Mouse (Mus musculus) frontal cortex, postnatal 14 days (tissue): ENCODE measurements around the gene Rgcc.

Experiments
- DNase-seq, 2 experiments: peaks; one replicate each; pipeline ENCODE4 v3.0.0; 2022; ENCODE audit warnings: low spot score in 2 of 2

Gene Rgcc

DNA sequence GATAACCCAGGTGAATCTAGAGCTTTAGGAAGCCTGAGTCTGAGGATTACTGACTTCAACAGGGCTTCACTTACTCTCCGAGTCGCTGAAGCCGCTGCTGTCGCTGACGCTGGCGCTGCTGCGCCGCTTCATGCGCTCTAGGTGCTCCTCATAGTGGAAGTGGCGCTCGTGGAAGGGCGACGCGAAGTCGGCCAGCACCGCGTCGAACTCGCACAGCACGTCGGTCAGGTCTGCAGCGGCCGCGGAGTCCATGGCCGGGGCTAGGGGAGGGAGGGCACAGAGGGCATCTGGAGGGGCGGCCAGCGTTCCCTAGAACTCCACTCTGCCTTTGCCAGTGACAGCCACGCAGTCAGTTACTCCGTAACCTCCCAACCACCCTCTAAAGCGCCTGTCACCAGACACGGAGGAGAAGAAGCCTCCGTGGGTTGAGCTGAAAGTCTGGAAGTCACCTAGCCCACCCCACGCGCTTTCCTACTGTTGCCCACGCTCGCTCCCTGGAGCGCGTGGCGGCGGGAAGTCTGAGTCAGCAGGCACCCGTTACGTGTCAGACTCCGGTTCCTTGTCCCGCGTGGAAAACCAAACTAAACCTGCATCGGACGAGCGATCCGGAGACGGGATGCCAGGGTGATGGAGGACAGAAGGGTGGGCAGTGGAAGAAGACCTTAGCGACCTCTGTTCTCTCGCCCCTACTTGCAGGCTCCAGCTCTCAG is 649 bp downstream of the Rgcc start:
- DNase-seq: peak in 1 of 2 experiments; percentile 42

DNA sequence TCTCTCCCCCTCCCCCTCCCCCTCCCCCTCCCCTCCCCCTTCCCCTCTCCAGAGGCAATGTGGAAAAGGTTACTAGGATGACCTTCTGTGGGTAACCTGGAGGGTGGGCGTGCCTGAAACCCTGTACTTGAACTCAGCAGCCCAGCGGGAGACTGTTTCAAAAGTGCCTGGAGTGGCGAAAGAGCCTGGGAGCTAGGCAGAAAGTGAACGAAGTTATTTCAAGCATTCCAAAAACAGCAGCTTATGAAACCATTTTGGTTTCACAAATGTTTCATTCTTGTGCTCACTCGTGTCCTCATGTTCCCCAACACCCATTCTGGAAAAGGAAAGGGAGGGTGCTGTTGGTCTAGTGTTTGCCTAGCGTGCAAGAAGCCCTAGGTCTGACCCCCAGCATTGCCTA is 1.6 kb downstream of the Rgcc start:
- DNase-seq: no peak

DNA sequence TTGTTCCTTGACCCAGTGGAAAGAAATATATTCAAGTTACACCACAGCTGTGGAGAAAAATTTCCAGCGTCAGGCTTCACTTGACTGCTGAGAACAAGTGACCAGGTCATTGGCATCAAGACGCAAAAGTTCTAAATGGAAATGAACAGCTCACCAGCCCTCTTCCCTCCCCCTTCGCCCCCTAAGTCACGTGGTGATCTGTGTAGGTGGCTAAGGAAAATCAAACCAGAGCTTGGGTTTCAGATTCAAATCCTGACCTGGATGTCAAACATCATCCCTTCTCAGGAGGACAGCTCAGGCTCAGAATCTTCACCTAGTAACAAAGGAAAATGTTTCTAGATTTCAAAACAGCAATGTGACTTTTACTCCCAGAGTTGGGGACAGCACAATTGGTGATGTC is 2.2 kb downstream of the Rgcc start:
- DNase-seq: no peak

DNA sequence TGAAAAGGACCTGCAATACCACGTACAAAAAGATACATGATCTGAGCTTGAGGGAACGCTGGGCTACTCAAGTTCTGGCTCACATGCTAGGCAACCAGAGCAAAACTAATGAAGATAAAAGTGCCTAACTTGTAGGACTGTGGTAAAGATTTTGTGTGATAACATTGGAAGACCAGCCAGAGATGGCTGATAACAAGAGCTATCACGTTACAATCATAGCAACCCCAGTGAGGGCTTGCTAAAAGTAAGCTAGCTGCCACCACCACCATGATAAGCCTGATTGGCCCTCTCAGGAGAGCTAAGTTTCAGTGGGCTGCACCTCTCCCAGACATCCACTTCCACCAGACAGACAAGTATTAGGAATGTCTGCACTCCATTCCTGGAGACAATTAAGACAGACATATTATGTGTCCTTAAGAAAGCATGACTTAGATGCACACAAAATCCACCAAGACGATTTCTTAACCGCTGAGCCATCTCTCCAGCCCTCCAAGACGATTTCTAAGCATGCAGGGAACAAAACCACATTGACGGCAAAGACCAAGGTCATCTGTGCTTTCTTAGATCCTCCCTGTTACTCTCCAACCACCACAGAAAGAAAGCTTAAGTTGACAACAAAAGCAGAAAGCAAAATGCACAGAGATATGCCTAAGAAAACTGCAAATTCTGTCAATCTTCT is 3.0 kb downstream of the Rgcc start:
- no peak for DNase-seq

DNA sequence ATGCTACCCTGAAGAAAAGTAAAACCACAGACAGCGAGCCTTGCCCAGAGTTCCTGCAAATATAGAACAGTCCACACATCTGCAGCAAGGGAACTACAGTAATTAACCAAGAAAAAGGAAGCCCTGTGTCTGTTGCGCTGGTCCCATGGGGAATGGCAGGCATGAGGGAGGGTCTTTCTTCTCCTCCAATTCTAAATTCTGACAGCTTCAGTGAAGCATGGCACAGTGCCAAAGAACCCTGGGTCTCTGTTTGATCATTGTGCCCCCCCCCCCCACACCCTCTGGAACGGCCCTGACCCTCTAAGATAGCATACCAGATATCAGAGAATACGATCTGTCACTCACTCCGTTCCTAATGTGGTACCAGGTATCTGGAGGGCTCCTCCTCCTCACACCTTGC is 4.6 kb downstream of the Rgcc start:
- DNase-seq: no peak

DNA sequence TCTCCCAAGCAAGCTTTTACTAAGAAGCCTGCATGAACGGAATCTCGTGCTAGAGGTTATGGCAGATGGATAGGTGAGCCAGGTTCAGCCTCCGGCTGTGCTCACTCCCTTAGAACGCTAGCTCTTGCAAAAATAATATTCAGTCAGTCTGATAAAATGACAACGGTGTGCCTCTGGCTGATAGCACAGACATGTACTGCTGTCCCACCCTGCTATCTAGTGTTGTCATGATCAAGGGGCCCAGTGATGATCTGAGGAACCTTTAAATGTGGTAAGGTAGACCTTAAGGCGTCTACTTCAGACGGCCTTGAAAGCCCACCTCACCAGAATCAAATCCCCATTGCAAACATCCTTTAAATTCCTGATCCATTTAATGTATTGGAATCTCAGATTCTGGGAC is 5.2 kb downstream of the Rgcc start:
- no peak for DNase-seq

DNA sequence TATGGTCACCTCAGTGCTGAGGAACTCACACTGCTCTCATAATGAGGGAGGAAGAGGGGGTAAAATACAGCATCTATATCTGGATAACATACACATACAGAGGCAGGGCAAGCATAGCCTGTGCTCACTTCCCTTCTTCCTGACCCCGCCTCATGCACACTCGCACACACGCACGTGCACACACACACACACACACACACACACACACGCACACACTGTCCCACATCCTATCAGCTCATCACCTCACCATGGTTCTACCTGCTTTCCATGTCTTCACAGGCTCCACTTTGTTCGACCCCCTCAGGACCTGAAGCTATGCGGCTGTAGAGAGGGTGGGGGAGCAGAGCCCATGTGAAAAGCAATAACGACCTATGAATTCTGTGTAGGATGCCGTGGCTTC is 5.9 kb downstream of the Rgcc start:
- no peak for DNase-seq

DNA sequence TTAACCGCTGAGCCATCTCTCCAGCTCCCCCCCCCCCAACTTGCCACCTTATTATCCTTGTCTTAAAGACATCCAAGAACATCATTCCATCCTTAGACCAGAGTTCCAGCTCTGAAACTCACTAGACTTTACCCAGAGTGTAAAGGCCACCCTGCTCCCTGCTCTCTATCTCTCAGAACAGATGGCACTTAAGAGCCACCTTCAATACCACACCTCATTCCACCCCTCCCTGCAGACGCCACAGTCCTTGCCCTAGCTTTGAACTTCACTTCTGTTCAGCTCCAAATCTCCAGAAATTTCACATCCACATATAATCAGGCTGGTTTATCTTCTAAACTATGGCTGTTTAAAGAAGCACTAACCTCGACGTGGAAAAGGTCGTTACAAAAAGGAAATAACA is 6.5 kb downstream of the Rgcc start:
- DNase-seq: no peak

DNA sequence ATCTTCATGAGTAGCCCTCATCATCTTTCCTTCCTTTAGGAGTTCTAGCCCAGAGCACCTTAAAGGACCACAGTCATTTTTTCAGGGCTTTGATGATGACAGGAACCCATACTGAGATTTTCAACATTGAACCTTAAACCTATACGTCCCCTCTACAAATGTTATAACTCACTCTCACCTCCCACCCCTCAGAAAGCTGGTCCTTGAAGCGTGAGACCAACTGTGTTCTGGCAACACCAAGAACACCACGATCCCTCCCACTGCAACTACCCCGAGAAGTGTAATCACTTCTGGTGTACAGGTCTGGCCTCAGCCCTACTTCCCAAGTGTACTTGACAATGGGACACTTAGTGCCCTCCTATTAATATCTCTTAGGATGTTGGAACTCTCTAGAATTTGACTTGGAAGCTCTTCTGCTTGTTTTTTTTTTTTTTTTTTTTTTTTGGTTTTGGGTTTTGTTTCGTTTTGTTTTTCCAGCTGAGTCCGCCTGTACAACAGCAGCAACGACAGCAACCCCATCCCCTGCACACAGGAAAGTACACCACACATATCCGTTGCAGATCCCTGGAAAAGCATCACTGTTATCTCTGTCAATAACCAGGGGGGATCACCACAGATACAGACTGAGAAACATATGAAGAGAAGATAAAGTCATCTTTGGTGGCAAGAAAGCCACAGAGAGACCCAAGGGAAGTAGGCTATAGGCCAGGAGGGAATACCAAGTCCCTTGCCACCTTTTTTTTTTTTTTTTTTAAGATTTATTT is 7.2 kb downstream of the Rgcc start:
- DNase-seq: no peak

DNA sequence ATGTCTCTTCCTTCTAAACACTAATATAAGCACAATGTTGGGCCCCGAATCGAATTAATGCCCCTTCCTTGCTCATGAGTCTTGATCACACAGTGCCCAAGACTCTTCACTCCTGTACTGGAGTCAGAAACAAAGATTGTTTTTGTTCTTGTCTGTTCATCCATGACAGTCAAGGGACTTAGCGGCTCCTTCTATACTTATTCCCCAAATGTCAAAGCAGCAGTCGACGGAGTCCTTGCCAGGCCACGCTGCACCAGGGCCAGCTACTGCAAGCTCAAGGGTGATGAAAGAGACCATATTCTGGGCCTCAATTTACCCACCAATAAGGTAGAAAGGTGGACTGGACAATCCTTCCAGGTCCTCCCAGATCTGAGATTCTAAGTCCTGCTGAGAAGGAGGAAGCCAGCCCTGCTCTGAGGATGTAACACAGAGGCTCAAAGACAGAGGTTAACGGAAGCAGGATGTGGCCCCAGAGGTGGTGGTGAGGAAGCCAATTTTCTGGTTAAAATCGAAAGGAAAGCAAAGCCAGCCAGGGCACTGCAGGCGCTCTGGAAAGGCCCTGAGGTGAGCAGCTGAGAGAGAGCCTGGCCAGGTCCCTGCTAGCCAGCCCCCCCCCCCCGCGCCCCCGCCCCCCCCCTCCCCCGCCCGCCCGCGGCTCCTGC is 8.2 kb downstream of the Rgcc start:
- DNase-seq: no peak

DNA sequence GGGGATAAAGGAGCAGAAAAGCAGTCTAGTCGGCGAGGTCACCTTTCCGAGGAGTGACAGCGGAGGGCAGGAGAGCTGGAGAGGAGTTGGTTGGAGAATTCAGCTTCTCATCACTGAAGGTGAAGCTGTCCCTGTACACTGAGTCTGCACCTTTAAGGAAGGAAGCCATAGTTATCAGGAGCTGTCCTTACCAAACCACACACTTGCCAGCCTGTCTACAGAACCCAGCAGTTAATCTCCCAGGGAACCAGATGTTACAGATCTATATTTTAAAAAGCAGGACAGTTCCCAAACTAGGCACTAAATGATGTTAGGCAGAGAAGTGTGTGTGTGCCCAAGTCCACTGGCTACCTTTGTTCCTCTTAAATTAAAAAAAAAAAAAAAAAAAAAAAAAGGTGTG is 9.8 kb downstream of the Rgcc start:
- DNase-seq: no peak

DNA sequence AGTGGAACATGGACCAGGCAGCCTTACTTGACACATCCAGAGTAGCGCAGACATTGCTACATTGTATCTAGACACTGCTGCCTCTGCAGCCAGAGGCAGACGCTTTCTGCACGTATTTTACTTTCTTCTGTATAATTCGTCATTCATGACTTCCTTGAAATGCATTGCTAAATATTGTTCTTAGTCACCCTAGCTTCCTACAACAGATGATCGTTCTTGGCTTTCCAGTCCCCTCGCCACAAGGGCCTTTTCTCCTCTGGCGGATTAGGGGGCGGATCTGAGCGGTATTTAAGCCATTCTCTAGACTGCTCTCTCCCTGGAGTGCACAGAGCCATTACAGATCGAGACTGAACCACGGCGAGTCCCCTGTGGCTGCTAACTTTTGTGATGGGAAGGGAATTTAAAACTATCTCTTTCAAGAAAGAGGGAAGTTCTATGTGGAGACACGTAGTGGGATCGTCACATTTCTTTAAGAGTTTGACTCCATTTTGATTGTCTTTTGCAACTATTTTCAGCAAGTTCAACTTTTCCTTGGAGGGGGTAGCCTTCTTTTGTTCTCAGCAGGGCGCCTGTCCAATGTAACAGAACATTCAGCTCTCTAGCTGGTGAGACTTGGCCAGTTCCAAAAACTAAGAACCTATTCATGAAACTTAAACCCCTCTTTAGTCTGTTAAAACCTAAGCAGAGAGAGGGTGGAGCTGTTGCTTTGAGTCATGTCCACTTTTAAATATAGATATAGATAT is 10.6 kb downstream of the Rgcc start:
- no peak for DNase-seq

DNA sequence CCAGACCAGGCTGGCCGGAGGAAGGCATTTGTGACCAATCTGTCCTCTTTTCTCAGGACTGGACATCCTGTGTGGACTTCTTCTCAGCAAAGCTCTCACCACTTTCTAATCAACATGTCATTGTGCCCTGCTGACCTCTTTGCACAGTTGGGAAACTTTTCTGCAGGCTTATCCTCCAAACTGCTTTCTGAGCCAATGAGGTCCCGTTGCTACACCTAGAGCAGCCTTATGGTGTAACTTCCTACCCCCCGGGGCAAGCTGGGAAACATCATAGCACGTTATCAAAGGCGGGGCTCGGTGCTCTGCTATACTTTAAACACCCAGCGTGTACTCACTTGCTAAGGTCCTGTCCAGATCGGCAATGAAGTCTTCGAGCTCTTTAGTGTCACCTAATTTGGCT is 11.5 kb downstream of the Rgcc start:
- DNase-seq: no peak

DNA sequence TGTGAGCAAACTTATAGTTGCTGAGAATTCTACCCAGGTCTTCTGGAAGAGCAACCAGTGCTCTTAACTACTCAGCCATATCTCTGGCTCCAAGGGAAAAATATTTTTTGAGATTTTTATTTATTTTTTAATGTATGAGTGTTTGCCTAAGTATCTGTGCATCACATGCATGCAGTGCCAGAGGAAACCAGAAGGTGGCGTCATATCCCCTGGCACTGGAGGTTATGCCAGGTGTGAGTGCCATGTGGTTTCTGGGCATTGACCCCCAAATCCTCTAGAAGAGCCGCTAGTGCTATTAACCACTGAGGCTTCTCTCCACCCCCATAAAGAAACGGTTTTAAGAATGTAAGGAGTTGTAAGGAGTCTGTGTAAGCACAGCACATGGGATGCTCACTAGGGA is 13.2 kb downstream of the Rgcc start:
- DNase-seq: no peak

DNA sequence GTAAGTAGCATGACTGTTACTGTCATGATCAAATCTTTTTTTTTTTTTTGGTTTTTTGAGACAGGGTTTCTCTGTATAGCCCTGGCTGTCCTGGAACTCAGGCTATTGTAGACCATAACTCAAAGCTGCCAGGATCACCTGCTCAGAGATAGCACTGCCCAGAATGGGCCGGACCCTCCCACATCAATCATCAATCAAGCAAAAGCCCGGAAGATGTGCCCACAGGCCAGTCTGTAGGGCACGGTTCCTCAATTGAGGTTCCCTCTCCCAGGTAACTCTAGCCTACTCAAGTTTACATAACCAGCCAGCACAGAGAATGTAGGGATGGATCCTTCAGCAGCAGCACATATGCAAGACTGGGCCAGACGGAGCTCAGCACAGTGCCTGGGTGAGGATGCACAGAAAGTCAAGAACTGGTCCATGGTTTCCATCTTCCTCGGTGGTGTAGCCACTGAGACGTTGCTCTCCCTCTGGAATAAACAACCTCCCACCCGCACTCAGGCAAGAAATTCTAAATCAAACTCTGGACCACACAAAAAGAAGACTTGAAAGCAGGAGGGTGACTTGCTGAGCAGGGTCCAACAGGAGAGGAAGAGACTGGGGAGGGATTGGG is 14.1 kb downstream of the Rgcc start:
- DNase-seq: no peak

DNA sequence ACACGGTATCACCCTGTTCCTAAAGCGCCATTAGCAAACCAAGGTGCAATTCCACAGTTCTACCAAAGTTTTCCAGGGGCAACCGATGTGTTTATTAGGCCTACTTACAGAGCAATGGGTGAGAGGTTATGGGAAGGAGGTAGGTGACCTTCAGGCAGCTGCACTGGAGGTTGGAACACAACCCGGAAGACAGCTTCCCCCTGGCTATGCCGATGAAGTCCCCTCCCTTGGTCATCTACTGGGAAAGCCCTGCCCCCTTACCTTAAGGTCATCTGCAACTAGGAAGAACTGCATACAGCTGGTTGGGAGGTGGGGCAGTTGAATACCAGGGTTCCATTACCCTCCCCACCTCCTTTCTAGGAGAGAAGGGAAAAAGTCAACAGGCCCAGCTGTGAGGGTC is 15.9 kb downstream of the Rgcc start:
- DNase-seq: no peak

DNA sequence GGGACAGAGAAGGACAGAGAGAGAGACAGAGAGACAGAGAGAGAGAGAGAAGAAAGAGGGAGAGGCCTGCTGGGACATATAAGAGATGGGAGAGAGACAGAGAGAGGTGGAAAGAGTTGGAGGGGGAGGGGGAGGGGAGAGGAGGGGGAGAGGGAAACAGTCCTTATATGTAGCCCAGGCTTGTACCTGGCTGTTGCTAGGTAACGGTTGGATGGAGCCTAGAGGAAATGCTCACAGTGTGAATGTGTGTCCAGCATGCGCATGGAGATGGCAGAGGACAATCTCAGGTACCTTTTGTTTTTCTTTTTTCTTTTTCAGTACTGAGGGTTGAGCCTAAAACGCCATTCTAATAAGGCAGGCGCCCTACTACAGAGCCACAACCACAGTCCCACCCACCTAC is 16.8 kb downstream of the Rgcc start:
- DNase-seq: no peak

DNA sequence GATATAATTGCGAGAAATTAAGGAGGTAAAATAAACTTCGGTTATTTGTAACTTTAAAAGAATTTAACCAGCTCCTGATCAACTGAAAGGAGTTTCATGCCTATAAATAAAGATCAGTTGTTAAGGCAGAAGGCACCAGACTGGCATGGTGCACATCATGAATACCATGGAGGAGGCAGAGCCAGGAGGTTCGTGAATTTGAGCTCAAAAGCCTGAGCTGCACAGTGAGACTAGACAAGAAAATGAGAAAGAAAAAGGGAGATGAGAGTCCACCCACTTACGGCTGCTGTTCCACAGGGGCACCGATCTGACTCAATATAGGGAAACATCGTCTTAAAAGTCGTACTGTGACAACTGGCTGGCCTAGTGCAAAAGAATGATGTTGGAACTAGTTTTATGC is 17.5 kb downstream of the Rgcc start:
- no peak for DNase-seq

DNA sequence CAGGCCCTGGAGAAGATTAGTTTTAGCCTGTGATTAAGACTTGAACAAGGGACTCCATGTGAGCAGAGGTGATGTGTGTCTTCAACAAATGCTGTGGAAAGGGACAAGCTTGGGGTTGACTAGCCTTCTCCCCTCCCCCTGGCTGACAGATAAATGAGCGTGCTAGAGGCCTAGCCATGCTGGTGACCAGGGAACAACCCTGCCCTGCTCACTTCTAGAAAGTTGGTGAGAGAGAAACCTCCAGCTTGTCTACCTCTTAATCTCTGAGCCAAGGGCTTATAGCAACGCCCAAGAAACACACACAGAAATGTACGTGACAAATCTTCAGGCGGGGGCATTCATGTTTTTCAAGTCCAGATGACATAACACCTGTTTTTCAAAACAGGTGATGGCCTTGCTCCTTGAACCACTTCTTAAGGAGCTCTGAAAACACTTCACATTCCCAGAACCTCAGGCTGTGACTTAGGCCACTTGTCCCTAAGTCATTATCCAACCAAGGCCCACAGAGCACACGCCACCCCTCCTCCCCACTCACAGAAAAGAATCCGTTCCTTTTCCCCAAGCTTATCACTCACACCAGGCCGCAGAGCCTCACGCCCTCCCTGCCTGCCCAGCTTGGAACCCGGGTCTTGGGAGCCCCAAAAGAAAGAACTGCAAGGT is 19.4 kb downstream of the Rgcc start:
- DNase-seq: no peak

DNA sequence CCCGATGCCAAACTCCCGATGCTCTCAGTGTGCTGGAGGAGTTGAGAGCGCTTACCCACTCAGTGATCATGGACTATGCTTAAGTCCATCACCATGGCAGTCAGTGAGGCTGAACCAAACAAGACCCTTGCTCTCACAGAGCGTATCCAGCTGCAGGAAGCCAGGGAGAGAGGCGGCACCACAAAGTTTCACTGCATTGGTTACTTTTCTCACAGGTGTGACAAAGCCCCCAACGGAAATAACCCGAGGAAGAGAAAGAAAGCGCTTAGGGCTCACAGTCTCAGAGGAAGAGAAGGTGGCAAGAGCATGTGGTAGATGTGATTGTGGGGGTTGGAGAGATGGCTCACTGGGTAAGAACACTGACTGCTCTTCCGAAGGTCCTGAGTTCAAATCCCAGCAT is 21.0 kb downstream of the Rgcc start:
- DNase-seq: no peak

DNA sequence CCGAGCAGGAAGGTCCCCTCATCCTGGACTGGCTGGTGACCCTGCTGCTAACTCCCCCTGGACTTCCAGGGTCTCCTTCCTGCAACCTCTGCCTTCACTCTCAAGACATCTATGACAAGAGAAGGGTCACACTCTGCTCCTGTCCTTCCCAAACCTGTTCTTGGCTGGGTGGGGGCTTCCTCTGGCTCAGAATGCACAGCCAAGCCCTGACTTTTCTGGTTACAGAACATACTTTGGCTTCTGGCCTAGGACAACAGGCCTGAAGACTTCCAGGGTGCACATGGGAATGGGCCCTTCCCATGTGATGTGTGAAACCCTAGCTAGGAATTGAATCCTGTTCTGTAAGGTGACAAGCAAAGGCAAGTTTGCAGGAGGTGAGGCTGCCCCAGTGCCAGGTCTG is 22.0 kb downstream of the Rgcc start:
- no peak for DNase-seq
